Mouse (Mus musculus): Measurements from ENCODE around the gene Gm10135.
A peak's percentile ranks its signal among the peaks of the same experiment; 100 is the strongest.
"Not testable (repeated sequence)": the region's sequence is repeated elsewhere in the genome, so short reads cannot be mapped to it uniquely, and the experiment has no call there.

Gm10135 gene

GRCm38 (mm10) chr5:72974602-72975001, at the start of gene Gm10135:
TSS of gene Gm10135 (minus strand) at chr5:72974702.
- no peak for DNase-seq

DNA sequence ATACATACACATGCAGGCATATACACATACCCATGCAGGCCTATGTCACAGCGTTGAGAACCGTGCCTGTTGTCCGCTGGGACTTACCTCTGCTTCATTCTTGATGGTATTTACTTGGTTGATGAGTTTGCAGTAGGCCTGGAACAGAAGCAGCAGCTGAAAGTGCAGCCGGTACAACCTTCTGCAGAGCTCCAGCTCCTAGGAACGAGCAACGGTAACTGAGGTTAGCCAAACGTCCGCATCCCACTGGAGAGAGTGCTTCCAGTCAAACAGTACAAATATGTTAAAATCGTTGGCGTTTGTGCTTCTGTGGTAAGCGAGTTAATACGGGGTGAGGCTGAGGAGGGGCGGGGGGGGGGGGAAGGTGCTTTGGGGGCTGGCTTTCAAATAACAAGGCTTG, 49.3 kb upstream of the Gm10135 start:
- no peak for DNase-seq

GRCm38 (mm10) chr5:73014745-73015144, 40.2 kb upstream of the Gm10135 start:
- no peak for DNase-seq

GRCm38 (mm10) chr5:73013611-73014287, 39.2 kb upstream of the Gm10135 start:
- peak in 1 of 2 experiments; percentile 6 for DNase-seq

DNA sequence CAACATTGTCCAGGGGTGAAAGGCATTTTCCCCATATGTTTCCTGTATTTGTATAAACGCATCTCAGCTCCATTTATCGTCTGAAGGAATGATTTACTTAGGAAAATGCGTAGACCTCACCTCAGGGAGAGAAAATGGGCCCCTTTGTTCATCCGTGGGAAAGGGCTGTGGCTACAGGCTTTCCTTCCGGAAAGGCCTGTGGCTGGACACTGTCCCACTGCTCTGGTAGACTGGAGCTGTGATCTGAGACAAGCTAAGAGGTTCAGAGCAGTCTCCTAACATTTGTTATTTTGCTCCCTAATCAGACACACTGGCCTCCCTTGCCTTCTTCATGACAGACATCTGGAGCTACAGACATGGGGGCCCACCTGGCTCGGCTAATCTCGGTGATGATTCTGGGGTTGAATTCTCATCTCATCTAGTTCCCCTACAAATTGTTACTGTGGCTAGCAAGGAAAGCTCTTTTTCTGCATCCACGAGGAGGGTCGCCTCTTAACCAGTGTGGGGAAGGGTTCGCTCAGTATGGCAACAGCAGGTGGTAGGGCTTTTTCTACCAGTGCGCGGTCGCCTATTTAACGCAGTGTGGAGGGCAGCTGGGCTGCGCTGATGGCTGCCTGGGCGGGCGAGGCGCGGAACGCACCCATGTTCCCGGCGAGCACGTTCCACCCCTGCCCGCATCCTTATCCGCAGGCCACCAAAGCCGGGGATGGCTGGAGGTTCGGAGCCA, 38.5 kb upstream of the Gm10135 start:
- not testable (repeated sequence) for DNase-seq

DNA sequence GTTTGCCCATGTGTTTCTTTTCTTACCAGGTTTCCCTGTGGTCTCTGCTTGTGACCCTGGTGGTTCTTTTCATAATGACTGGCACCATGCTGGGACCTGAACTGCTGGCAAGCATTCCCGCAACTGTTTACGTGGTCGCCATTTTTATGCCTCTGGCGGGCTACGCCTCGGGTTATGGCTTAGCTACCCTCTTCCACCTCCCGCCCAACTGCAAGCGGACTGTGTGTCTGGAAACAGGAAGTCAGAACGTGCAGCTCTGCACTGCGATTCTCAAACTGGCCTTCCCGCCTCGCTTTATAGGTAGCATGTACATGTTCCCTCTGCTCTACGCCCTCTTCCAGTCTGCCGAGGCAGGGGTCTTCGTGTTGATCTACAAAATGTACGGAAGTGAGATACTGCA, 37.3 kb upstream of the Gm10135 start:
- not testable (repeated sequence) for DNase-seq

DNA sequence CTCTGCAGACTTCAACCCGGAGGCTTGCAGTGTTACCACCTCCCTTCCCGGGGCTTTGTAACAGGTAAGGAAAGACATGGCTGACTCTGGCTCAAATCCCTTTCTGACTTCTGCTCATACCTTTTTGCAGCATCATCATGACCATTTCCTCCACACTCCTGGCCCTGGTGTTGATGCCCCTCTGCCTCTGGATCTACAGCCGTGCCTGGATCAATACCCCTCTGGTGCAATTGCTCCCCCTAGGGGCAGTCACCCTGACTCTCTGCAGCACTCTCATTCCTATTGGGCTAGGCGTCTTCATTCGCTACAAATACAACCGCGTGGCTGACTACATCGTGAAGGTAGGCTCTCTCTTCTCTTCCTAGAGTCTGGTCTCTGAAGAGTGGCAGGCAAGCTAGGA, 33.7 kb upstream of the Gm10135 start:
- DNase-seq = peak; percentile 30 to 39

- no peak for DNase-seq
These were observed 33.1 kb upstream of the Gm10135 start for GRCm38 (mm10) chr5:73007582-73007959.

DNA sequence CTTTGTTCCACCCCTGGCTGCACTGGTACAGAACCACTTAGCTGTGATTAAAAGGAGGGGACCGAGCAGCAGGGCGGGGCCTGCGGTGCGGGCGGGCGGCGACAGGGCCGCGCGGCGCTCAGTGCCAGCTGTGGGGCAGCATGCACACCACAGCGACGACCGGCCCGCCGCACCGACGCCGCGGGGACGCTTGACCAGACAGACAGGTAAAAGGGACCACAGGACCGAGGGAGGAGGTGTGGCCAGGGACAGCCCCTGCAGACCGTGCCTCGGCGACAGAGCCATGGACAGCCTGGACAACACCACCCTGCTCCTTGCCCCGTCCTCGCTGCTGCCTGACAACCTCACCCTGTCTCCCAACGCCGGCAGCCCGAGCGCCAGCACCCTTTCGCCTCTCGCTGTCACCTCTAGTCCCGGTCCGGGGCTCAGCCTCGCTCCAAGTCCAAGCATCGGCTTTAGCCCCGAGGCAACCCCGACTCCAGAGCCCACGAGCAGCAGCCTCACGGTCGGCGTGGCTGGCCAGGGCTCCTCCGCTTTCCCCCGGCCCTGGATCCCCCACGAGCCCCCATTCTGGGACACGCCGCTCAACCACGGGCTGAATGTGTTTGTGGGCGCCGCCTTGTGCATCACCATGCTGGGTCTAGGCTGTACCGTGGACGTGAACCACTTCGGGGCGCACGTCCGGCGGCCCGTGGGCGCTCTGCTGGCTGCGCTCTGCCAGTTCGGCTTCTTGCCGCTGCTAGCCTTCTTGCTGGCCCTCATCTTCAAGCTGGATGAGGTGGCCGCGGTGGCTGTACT, 32.5 kb upstream of the Gm10135 start, which contains the start of gene Slc10a4:
TSS of gene Slc10a4 (plus strand) at position 100 of the 798 bp plus-strand sequence.
- DNase-seq = peak; percentile 11 to 17

DNA sequence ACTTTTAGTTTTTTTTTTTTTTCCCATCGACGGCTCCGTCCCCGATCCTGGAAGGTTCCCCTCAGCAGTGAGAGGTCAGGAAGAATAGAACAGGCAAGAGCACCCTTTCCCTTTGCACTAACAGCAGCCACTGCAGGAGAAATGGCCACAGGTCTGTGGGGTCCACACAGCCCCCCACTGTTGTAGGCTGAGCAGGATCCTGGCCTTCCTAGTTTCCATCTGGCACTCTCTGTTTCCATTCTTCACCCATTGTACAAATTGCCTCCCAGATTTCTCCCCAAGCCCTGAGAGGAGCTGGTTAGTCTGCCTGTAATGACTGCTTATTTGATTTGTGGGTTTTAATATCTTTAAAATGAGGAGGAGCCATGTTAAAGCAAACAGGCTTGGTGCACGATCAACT, 29.5 kb upstream of the Gm10135 start:
- DNase-seq = no peak

DNA sequence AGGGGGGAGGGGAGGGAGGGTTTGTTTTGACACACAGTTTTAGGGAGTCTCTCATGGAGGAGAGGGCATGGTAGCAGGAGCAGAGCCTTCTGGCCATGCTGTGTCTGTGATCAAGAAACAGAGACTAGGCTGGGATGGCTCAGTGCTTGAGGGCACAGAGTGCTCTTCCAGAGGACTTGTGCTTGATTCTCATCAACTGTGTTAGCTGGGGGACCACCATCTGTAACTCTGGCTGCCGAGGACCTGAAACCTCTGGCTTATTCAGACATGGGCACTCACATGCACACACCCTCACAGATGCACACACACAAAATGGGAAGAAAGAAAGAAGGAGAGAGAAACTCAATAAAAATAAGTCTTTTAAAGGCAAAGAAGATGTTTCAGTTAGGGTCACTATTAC, 24.0 kb upstream of the Gm10135 start:
- not testable (repeated sequence) for DNase-seq

DNA sequence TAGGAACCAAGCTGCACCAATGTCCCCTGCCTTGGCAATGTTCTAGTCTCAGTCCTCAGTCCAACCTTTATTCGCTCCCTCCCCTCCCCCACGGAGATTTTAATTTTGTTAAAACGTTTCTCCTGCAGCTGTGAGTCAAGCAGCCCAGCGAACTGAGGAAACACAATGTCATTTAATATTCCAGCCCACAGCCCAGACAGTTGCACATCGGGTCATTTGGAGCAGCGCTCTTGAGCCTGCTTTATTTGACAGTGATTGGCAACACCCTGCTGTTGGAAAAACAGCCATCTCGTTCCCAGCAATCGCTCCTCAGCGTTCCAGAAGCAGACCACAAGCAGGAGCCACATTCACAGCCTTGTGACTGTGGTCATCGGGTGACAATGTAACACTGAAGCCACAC, 20.9 kb upstream of the Gm10135 start:
- DNase-seq = no peak

- no peak for DNase-seq
These were observed 20.4 kb upstream of the Gm10135 start for GRCm38 (mm10) chr5:72994928-72995327.

DNA sequence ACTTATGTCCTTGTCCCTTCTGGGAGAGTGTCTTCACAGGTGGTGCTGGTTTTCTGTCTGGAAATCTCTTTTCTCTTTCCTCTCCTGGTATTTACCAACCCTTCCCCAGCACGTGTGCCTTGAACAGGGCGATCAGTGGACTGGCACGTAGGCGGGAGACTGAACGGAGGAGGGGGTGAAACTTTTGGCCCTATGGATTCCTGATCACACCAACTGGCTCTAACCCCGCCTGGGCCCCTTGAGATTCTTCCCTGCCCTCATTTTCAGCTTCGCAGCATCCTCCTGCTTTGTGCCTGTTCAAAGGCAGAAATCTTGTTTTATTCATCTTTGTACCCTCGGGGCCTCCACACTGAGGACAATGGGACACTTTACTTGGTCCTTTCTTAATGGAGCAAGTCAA, 19.9 kb upstream of the Gm10135 start:
- no peak for DNase-seq

DNA sequence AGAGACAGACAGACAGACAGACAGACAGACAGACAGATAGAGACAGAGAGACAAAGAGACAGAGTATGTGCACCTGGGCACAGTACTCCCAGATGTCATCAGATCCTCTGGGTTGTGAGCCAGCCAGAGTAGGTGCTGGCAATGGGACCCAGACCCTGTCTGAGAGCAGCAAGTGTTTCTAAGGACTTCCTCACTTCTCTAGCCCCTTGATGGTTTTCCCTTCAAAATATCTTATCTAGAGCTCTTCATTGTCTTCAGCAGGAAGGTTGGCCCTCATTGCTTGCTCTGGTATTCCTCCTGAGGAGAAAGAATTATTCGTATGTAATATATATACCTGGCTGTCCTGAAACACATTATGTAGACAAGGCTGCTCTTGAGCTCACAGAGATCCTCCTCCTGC, 18.0 kb upstream of the Gm10135 start:
- no peak for DNase-seq

- no peak for DNase-seq
These were observed 15.3 kb upstream of the Gm10135 start for GRCm38 (mm10) chr5:72989756-72990155.

- no peak for DNase-seq
These were observed 13.3 kb upstream of the Gm10135 start for GRCm38 (mm10) chr5:72987786-72988185.

GRCm38 (mm10) chr5:72984091-72984490, 9.6 kb upstream of the Gm10135 start:
- DNase-seq = peak; percentile 25 to 43

- DNase-seq = no peak
These were observed 2.0 kb upstream of the Gm10135 start for GRCm38 (mm10) chr5:72976539-72976938.

DNA sequence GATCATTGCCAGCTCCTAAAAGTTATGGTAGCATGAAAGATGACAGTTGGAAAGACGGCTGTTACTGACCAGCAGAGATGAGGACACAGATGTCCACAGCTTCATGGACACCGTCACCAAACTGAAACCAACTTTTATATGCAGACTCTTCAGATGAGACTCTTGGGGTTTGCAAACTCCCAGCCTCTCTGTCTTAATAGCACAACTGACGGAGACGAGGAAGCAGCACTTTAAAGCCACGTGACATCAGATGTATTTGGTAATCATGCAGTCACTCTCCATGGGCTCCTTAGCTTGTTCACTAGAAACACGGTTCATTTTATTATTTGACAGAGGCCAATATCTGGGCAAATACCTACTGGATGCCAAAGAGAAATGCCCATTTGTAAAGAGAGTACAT, 1.5 kb upstream of the Gm10135 start:
- no peak for DNase-seq

DNA sequence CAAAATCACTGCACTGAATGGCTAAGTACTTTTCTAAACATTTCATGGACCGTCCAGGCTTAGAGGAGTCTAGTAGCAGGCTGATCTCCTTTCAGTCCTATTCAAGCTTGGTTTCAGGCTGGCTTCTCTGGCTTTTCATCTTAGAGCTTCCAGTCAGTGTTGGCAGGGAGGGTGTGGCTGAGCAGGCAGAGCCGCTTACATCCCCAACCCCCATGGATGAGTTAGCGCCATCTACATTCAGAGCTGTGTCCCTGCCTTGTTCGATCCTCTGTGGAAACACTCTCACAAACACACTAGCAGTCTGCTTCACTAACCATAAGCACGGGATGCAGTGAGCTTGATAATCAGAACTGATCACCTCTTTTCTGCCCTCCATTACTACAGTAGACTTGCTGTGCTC, 1.6 kb downstream of the Gm10135 start:
- no peak for DNase-seq

- DNase-seq = no peak
These were observed 2.1 kb downstream of the Gm10135 start for GRCm38 (mm10) chr5:72972435-72972834.

DNA sequence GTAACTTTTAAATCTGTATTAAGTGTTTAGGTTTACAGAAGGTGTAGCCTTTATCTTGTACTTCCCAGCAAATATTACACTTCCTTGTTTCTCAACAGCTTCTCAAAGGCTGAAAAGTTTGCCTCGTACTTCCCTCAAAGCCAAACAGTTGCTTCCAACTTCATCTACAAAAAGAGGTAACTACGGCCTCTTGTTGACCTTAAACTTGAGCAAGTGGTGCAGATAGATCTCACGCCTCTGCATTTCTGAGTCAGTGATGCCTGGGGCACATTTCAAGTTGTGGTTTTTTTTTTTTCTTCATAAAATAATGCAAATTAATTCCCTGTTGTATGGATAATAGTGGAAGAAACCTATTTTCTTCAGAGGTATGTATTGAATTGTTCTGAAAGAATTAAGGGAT, 8.8 kb downstream of the Gm10135 start:
- no peak for DNase-seq

- DNase-seq = no peak
These were observed 14.4 kb downstream of the Gm10135 start for GRCm38 (mm10) chr5:72960096-72960495.

Measured in B cell, adult 2 months (primary cell).